Mouse (Mus musculus): Measurements from ENCODE around the gene Chst4. TPM values are rescaled to one million over a fixed set of nuclear protein-coding genes. Genes with fewer than 3 reads are reported as not detected.

Gene Chst4
- polyA plus RNA-seq (2014; fragmentation: Illumina TruSeq; extraction: RNeasy Lipid Tissue Mini Kit (QIAGEN cat#74804); ENCODE audit: low read depth, low replicate concordance) = 5.2 TPM

GRCm38 (mm10) chr8:110039659-110040058 lies at the start of gene Chst4:
TSS of gene Chst4 (minus strand) at chr8:110039740.

GRCm38 (mm10) chr8:110079282-110080221 lies 40.0 kb upstream of the Chst4 start, which contains the start of gene Zfp612:
TSS of gene Zfp612 (plus strand) at chr8:110079746.

GRCm38 (mm10) chr8:109990224-109990623 lies 49.3 kb downstream of the Chst4 start, which contains the start of gene Tat:
TSS of gene Tat (plus strand) at chr8:109990437.

Other genes with a start within 250 kb of the Chst4 start
- gene Phlpp2, start 171.2 kb downstream of the Chst4 start, polyA plus RNA-seq (2014; fragmentation: Illumina TruSeq; extraction: RNeasy Lipid Tissue Mini Kit (QIAGEN cat#74804); ENCODE audit: low read depth, low replicate concordance) = 3.1 TPM
- not detected for gene Marveld3, start 77.5 kb downstream of the Chst4 start, polyA plus RNA-seq (2014; fragmentation: Illumina TruSeq; extraction: RNeasy Lipid Tissue Mini Kit (QIAGEN cat#74804); ENCODE audit: low read depth, low replicate concordance)
- gene Tat, start 49.3 kb downstream of the Chst4 start, polyA plus RNA-seq (2014; fragmentation: Illumina TruSeq; extraction: RNeasy Lipid Tissue Mini Kit (QIAGEN cat#74804); ENCODE audit: low read depth, low replicate concordance) = 2.2 TPM
- 13.6 TPM for gene Zfp612, start 40.0 kb upstream of the Chst4 start, polyA plus RNA-seq (2014; fragmentation: Illumina TruSeq; extraction: RNeasy Lipid Tissue Mini Kit (QIAGEN cat#74804); ENCODE audit: low read depth, low replicate concordance)
- gene Gm21964, start 61.5 kb upstream of the Chst4 start, polyA plus RNA-seq (2014; fragmentation: Illumina TruSeq; extraction: RNeasy Lipid Tissue Mini Kit (QIAGEN cat#74804); ENCODE audit: low read depth, low replicate concordance) = not detected
- not detected for gene Gm17720, start 63.0 kb upstream of the Chst4 start, polyA plus RNA-seq (2014; fragmentation: Illumina TruSeq; extraction: RNeasy Lipid Tissue Mini Kit (QIAGEN cat#74804); ENCODE audit: low read depth, low replicate concordance)
- not detected for gene Calb2, start 128.5 kb upstream of the Chst4 start, polyA plus RNA-seq (2014; fragmentation: Illumina TruSeq; extraction: RNeasy Lipid Tissue Mini Kit (QIAGEN cat#74804); ENCODE audit: low read depth, low replicate concordance)
- gene Cmtr2, start 175.9 kb upstream of the Chst4 start, polyA plus RNA-seq (2014; fragmentation: Illumina TruSeq; extraction: RNeasy Lipid Tissue Mini Kit (QIAGEN cat#74804); ENCODE audit: low read depth, low replicate concordance) = 2.6 TPM
- gene Hydin, start 227.2 kb upstream of the Chst4 start, polyA plus RNA-seq (2014; fragmentation: Illumina TruSeq; extraction: RNeasy Lipid Tissue Mini Kit (QIAGEN cat#74804); ENCODE audit: low read depth, low replicate concordance) = 0.08 TPM

Data from heart, adult 10 weeks (tissue).